Comparison of ENCODE assay signal across 8 mouse cellular contexts in genomic region chr3:97228457-97228856, GRCm38 (mm10).
DNase-seq lines count a peak whose midpoint lies in the region; ATAC-seq lines count a peak whose summit lies in the region.

No protein-coding gene starts in this region.

- H3K4me3 ChIP-seq in heart, embryonic 16.5 days (ENCODE audit: low read length): peak overlapping the region; percentile 88
- peak overlapping the region; percentile 74 for H3K4me3 ChIP-seq in brown adipose tissue, adult 24 weeks (ENCODE audit: insufficient read depth, low read depth, low read length)
- peak overlapping the region; percentile 87 for H3K4me3 ChIP-seq in hindbrain, embryonic 14.5 days (replicated peaks; ENCODE audit: low read length)
- peak overlapping the region; percentile 76 for H3K4me3 ChIP-seq in midbrain, embryonic 13.5 days (replicated peaks)

- peaks cover under 1% of the 10 kb centered on the region; the same call in 1 of the 2 replicates for H3K36me3 ChIP-seq in heart, embryonic 16.5 days (ENCODE audit: control insufficient read depth, insufficient read depth)
- H3K36me3 ChIP-seq in hindbrain, embryonic 14.5 days (replicated peaks; ENCODE audit: control insufficient read depth, insufficient read depth): no peaks in the 10 kb centered on the region; the same call in 1 of the 2 replicates
- H3K36me3 ChIP-seq in midbrain, embryonic 13.5 days: no peaks in the 10 kb centered on the region; the same call in 1 of the 2 replicates

- peak overlapping the region; percentile 92 for H3K27ac ChIP-seq in heart, embryonic 16.5 days (ENCODE audit: low read length)
- H3K27ac ChIP-seq in brown adipose tissue, adult 24 weeks (replicated peaks; ENCODE audit: low read depth, low read length): 0 out of 2 replicates have a peak overlapping the region, but pooled peaks have one; percentile 37
- peak overlapping the region; percentile 89; the same call in 1 of the 2 replicates for H3K27ac ChIP-seq in hindbrain, embryonic 14.5 days
- peak overlapping the region; percentile 94 for H3K27ac ChIP-seq in midbrain, embryonic 13.5 days

- 16% methylated on average over 12 of the region's 12 CpGs for WGBS in heart, embryonic 16.5 days
- WGBS in hindbrain, embryonic 14.5 days: 20% methylated on average over 12 of the region's 12 CpGs
- WGBS in midbrain, embryonic 13.5 days: 12% methylated on average over 12 of the region's 12 CpGs

- intact Hi-C loops in heart, postnatal 25 days (cut with DNase I): loop anchor here (5.0 kb wide), 1 partner anchor 71 kb away; the partner anchor contains the start of gene Acp6

- ATAC-seq in heart, embryonic 16.5 days (replicated peaks; ENCODE audit: extremely low read depth, insufficient read depth, low FRiP score): no peak
- no peak for ATAC-seq in hindbrain, embryonic 14.5 days (ENCODE audit: low FRiP score)
- no peak for ATAC-seq in midbrain, embryonic 13.5 days
- ATAC-seq in megakaryocyte-erythroid progenitor cell, adult 5-6 weeks (replicated peaks; ENCODE audit: low FRiP score, low TSS enrichment, poor library complexity, severe bottlenecking): no peak

- no peaks in the 10 kb centered on the region for H3K27me3 ChIP-seq in heart, embryonic 16.5 days (ENCODE audit: control insufficient read depth, insufficient read depth, low read length)
- no peaks in the 10 kb centered on the region for H3K27me3 ChIP-seq in hindbrain, embryonic 14.5 days (ENCODE audit: control insufficient read depth, insufficient read depth, low read length)
- H3K27me3 ChIP-seq in midbrain, embryonic 13.5 days: no peaks in the 10 kb centered on the region

- H3K4me2 ChIP-seq in heart, embryonic 16.5 days (ENCODE audit: low read depth, low read length): peak overlapping the region; percentile 94
- peak overlapping the region; percentile 65 for H3K4me2 ChIP-seq in hindbrain, embryonic 14.5 days (replicated peaks)
- peak overlapping the region; percentile 75 for H3K4me2 ChIP-seq in midbrain, embryonic 13.5 days (replicated peaks)

- H3K4me1 ChIP-seq in heart, embryonic 16.5 days (ENCODE audit: control insufficient read depth, insufficient read depth, low read length): peaks cover 27% of the 10 kb centered on the region
- H3K4me1 ChIP-seq in brown adipose tissue, adult 24 weeks (ENCODE audit: control insufficient read depth, insufficient read depth, insufficient read length, low read length): no peaks in the 10 kb centered on the region
- H3K4me1 ChIP-seq in hindbrain, embryonic 14.5 days (replicated peaks; ENCODE audit: control insufficient read depth, insufficient read depth, low read length): peaks cover 28% of the 10 kb centered on the region
- H3K4me1 ChIP-seq in midbrain, embryonic 13.5 days (replicated peaks): peaks cover 44% of the 10 kb centered on the region

- H3K9ac ChIP-seq in heart, embryonic 16.5 days (ENCODE audit: low read length): peak overlapping the region; percentile 88
- H3K9ac ChIP-seq in hindbrain, embryonic 14.5 days: peak overlapping the region; percentile 91
- H3K9ac ChIP-seq in midbrain, embryonic 13.5 days (replicated peaks): peak overlapping the region; percentile 87

- H3K9me3 ChIP-seq in heart, embryonic 16.5 days (replicated peaks; ENCODE audit: control insufficient read depth, low read length): no peaks in the 10 kb centered on the region
- no peaks in the 10 kb centered on the region for H3K9me3 ChIP-seq in hindbrain, embryonic 14.5 days (ENCODE audit: control insufficient read depth, low read length)
- no peaks in the 10 kb centered on the region for H3K9me3 ChIP-seq in midbrain, embryonic 13.5 days

- DNase-seq in heart, postnatal 25 days (ENCODE audit: low spot score): no peak
- no peak for DNase-seq in hindbrain, embryonic 14.5 days (ENCODE audit: low spot score)
- DNase-seq in frontal cortex, postnatal 25 days (ENCODE audit: low spot score in 2 of 2): no peak
- no peak for DNase-seq in frontal cortex, postnatal 10 days (ENCODE audit: low spot score in 2 of 2)

Comparison
In these comparisons a context has a peak if more than half of its experiments do, and no peak if none do; other contexts are left out.
1. H3K27ac ChIP-seq: peak in every context shown above with its lines; median percentile 94 in midbrain, embryonic 13.5 days; 92 in heart, embryonic 16.5 days; 89 in hindbrain, embryonic 14.5 days; 37 in brown adipose tissue, adult 24 weeks.